Mouse (Mus musculus) CH12.LX (cell line): ENCODE results near the gene Pum1. TPM values are rescaled to one million over a fixed set of nuclear protein-coding genes. Genes with fewer than 3 reads are reported as not detected.

Experiments used
- DNase-seq: peaks from one replicate; pipeline ENCODE4 v3.0.0-alpha.2; 2013; ENCODE audit errors: extremely low read depth
- H3K27ac ChIP-seq: 2 replicates; pipeline ENCODE4 v1.5.1; 2012; ENCODE audit warnings: low read depth, mild to moderate bottlenecking, control low read depth, moderate library complexity; ENCODE audit not compliant: insufficient read depth
- H3K27me3 ChIP-seq: replicated peaks from 2 replicates; pipeline ENCODE3; 2012; ENCODE audit warnings: inconsistent platforms
- H3K36me3 ChIP-seq, 2 experiments: replicated peaks in 1 of 2; 2 replicates each; pipeline versions ENCODE3 to v1.6.1; 2012; ENCODE audit warnings: inconsistent platforms in 1 of 2, low read length in 1 of 2, mild to moderate bottlenecking in 1 of 2, mixed read lengths in 1 of 2, moderate library complexity in 1 of 2; ENCODE audit not compliant: control insufficient read depth in 1 of 2, insufficient read depth in 1 of 2
- H3K4me1 ChIP-seq, 2 experiments: 2 replicates each; pipeline ENCODE4 v1.6.1; 2012; ENCODE audit warnings: inconsistent platforms in 1 of 2, moderate library complexity in 1 of 2; ENCODE audit not compliant: insufficient read depth in 2 of 2, control insufficient read depth in 1 of 2
- H3K4me2 ChIP-seq: 2 replicates; pipeline ENCODE4 v1.6.1; 2012; ENCODE audit warnings: low read depth, mild to moderate bottlenecking, control low read depth; ENCODE audit not compliant: poor library complexity, insufficient read depth, severe bottlenecking
- H3K4me3 ChIP-seq, 3 experiments: fragments of 150-350 bp in 1 of 3; sonication (generic) in 1 of 3; replicated peaks in 1 of 3; 2 replicates each; pipeline versions ENCODE3 to v1.5.1; 2011 to 2012; ENCODE audit warnings: low read depth in 2 of 3, low read length in 2 of 3, mild to moderate bottlenecking in 2 of 3, moderate library complexity in 2 of 3, control low read depth in 1 of 3, improper control_type of control experiment in 1 of 3, inconsistent platforms in 1 of 3, mixed read lengths in 1 of 3; ENCODE audit not compliant: poor library complexity in 1 of 3
- H3K79me2 ChIP-seq: replicated peaks from 2 replicates; pipeline ENCODE4 v1.6.1; 2012; ENCODE audit warnings: mild to moderate bottlenecking, moderate library complexity; ENCODE audit not compliant: control insufficient read depth, poor library complexity, insufficient read depth, severe bottlenecking; ENCODE audit errors: extremely low read depth
- H3K9ac ChIP-seq: 2 replicates; pipeline ENCODE4 v1.6.1; 2012; ENCODE audit warnings: low read depth, mild to moderate bottlenecking, control low read depth, moderate library complexity; ENCODE audit not compliant: insufficient read depth
- H3K9me3 ChIP-seq: replicated peaks from 2 replicates; pipeline ENCODE3; 2012; ENCODE audit warnings: low read length, inconsistent platforms, mixed read lengths
- CTCF ChIP-seq, 2 experiments: IDR thresholded peaks in 1 of 2; conservative IDR thresholded peaks in 1 of 2; 2 replicates each; pipeline ENCODE4 v1.5.1; 2011 to 2012; ENCODE audit warnings: low read depth in 2 of 2, low read length in 2 of 2, improper control_type of control experiment in 1 of 2, inconsistent platforms in 1 of 2, mild to moderate bottlenecking in 1 of 2, moderate library complexity in 1 of 2
- EP300 ChIP-seq: IDR thresholded peaks from 2 replicates; pipeline ENCODE4 v1.6.1; 2011; ENCODE audit warnings: low read length, improper control_type of control experiment
- ETS1 ChIP-seq: conservative IDR thresholded peaks from 2 replicates; pipeline ENCODE4 v1.6.1; 2012; ENCODE audit warnings: low read depth, mild to moderate bottlenecking, inconsistent platforms, low read length, improper control_type of control experiment, moderate library complexity
- IRF4 ChIP-seq: IDR thresholded peaks from 2 replicates; pipeline ENCODE4 v1.6.1; 2014; ENCODE audit warnings: low read depth, mild to moderate bottlenecking, inconsistent platforms, low read length, improper control_type of control experiment
- MAX ChIP-seq: IDR thresholded peaks from 2 replicates; pipeline ENCODE4 v1.6.1; 2011; ENCODE audit warnings: low read length, improper control_type of control experiment
- MAZ ChIP-seq: IDR thresholded peaks from 2 replicates; pipeline ENCODE4 v1.6.1; 2012; ENCODE audit warnings: low read depth, mild to moderate bottlenecking, inconsistent platforms, low read length, improper control_type of control experiment, moderate library complexity
- MEF2A ChIP-seq: IDR thresholded peaks from 2 replicates; pipeline ENCODE4 v1.6.1; 2014; ENCODE audit warnings: low read depth, mild to moderate bottlenecking, inconsistent platforms, low read length, improper control_type of control experiment, borderline replicate concordance
- NELFE ChIP-seq: IDR thresholded peaks from 2 replicates; pipeline ENCODE4 v1.6.1; 2011; ENCODE audit warnings: low read depth, low read length, improper control_type of control experiment
- PAX5 ChIP-seq: IDR thresholded peaks from 2 replicates; pipeline ENCODE4 v1.6.1; 2012; ENCODE audit warnings: low read length, inconsistent platforms, mixed read lengths
- SMC3 ChIP-seq: IDR thresholded peaks from 2 replicates; pipeline ENCODE4 v1.6.1; 2011; ENCODE audit warnings: low read depth, low read length, improper control_type of control experiment
- TBP ChIP-seq: conservative IDR thresholded peaks from 2 replicates; pipeline ENCODE4 v1.6.1; 2011; ENCODE audit warnings: low read depth, low read length, improper control_type of control experiment
- TCF12 ChIP-seq: IDR thresholded peaks from 2 replicates; pipeline ENCODE4 v1.6.1; 2014; ENCODE audit warnings: low read depth, mild to moderate bottlenecking, inconsistent platforms, low read length, improper control_type of control experiment
- UBTF ChIP-seq: IDR thresholded peaks from 2 replicates; pipeline ENCODE4 v1.6.1; 2012; ENCODE audit warnings: low read depth, mild to moderate bottlenecking, inconsistent platforms, low read length, improper control_type of control experiment, moderate library complexity
- USF1 ChIP-seq: IDR thresholded peaks from 2 replicates; pipeline ENCODE4 v1.6.1; 2014; ENCODE audit warnings: low read depth, mild to moderate bottlenecking, inconsistent platforms, low read length, improper control_type of control experiment
- USF2 ChIP-seq: conservative IDR thresholded peaks from 2 replicates; pipeline ENCODE4 v1.6.1; 2011; ENCODE audit warnings: low read depth, low read length, improper control_type of control experiment
- ZC3H11A ChIP-seq: IDR thresholded peaks from 2 replicates; pipeline ENCODE4 v1.6.1; 2012; ENCODE audit warnings: low read depth, mild to moderate bottlenecking, inconsistent platforms, low read length, improper control_type of control experiment
- ZKSCAN1 ChIP-seq: IDR thresholded peaks from 2 replicates; pipeline ENCODE4 v1.6.1; 2012; ENCODE audit warnings: low read depth, inconsistent platforms, low read length, improper control_type of control experiment, borderline replicate concordance
- dilution Hi-C: fragments of 300-500 bp; cut with MboI; formaldehyde crosslinking; loops from 2 replicates; pipeline ENCODE4 v1.14.3; 2020; ENCODE audit warnings: low sequenced_read_pairs; ENCODE audit not compliant: extremely low pct_unique_long_range_greater_than_20kb, extremely low pct_ligation_motif_present
- in situ Hi-C: fragments of 300-500 bp; cut with MboI; formaldehyde crosslinking; loops from 3 replicates; pipeline ENCODE4 v1.14.3; 2019; ENCODE audit warnings: low sequenced_read_pairs, low pct_ligation_motif_present, low pct_unique_long_range_greater_than_20kb, mixed read lengths
- polyA plus RNA-seq: library from polyadenylated mRNA; unstranded; fragments of >175 nt; gene quantifications from 2 replicates; pipeline ENCODE4 v1.2.1, GENCODE M21; 2012; ENCODE audit warnings: low read depth; ENCODE audit not compliant: insufficient read length
- total RNA-seq, 2 experiments: library from RNA; depleted of rRNA; stranded (reverse); fragments of 300-350 nt in 1 of 2; fragments of >200 nt in 1 of 2; gene quantifications; 2 replicates each; pipeline ENCODE4 v1.2.3; 2012 to 2014

Pum1 gene
- total and polyA plus RNA-seq, 3 experiments, result 17.1 to 41.0 (median 38.0) TPM

DNA sequence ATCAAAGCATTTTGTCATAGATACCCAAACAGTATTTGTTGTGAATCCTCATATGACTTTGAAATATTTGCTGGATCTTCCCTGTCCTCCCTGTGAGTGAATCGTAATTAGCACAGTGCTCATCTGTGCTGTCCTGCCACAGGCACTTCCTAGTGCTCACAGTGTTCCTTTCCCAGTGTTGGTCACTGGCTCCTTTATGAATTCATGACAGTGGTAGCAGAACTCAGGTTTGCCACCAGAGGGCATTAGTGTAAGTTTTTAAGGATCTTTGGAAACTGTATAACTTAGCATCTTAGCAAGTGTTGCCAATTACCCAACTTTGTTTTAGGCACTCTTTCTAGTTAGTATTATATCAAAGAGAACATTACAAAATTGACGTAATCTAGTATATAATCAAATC is 75.4 kb downstream of the Pum1 start:
- peaks cover 68% of the 10 kb centered on the region for H3K79me2 ChIP-seq
- no peak overlapping the region for H3K4me2 ChIP-seq
- no peaks in the 10 kb centered on the region for H3K9me3 ChIP-seq
- in situ Hi-C loops (no loop called here), dilution Hi-C loops (no loop called here)
- H3K9ac ChIP-seq, result no peak overlapping the region
- no peaks in the 10 kb centered on the region for H3K27me3 ChIP-seq
- TF ChIP-seq PAX5 (no peak), CTCF (conservative IDR thresholded peaks at IDR 0.05 in 1 of 2, IDR thresholded peaks at IDR 0.05 in 1 of 2; ENCODE audit: low read depth in 2 of 2, low read length in 2 of 2) (peak; percentile 59 to 62), SMC3 (peak; percentile 33)
- H3K36me3 ChIP-seq, result peaks cover 45 to 86% of the 10 kb centered on the region in 2 experiments
- peak; percentile 39 for DNase-seq
- H3K4me1 ChIP-seq, result no peaks in the 10 kb centered on the region
- H3K4me3 ChIP-seq, result no peak overlapping the region
- no peak overlapping the region for H3K27ac ChIP-seq

DNA sequence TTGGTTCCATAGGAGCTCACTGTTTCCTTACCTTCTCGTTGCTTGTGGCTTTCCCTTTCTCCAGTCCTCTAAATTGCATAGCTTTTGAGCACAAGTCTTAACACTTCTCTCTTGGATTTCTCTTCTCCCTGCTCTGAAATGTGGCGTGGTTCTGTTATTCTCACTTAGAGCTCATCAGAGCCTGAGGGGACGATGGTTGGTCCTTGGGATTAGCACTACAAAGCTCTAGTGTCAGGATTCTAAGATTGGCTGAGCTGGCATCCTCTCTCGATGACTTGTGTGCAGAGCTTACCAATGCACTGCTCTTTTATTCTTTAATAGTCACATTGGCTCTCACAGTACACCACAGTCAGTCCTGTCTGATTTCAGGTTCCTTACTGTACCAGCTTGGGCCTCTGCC is 80.9 kb downstream of the Pum1 start:
- no peak overlapping the region for H3K4me3 ChIP-seq
- H3K4me1 ChIP-seq, result peaks cover 8 to 32% of the 10 kb centered on the region in 2 experiments
- H3K9ac ChIP-seq, result no peak overlapping the region
- in situ Hi-C loops (no loop called here), dilution Hi-C loops (no loop called here)
- DNase-seq, result no peak
- no peak overlapping the region for H3K4me2 ChIP-seq
- no peak overlapping the region for H3K27ac ChIP-seq
- peaks cover 82 to 95% of the 10 kb centered on the region in 2 experiments for H3K36me3 ChIP-seq
- no peaks in the 10 kb centered on the region for H3K9me3 ChIP-seq
- peaks cover 49% of the 10 kb centered on the region for H3K79me2 ChIP-seq
- no peaks in the 10 kb centered on the region for H3K27me3 ChIP-seq
- TF ChIP-seq USF1 (no peak), MAX (no peak), IRF4 (no peak), UBTF (no peak), EP300 (no peak), MEF2A (no peak), ZKSCAN1 (no peak), NELFE (no peak), SMC3 (no peak), ETS1 (no peak), USF2 (no peak), TBP (no peak), MAZ (no peak), ZC3H11A (no peak), TCF12 (no peak)
